Mouse (Mus musculus) heart, postnatal 25 days (tissue): ENCODE data around the gene Krt42. TPM values are rescaled to one million over a fixed set of nuclear protein-coding genes. Genes with fewer than 3 reads are reported as not detected.
"Not testable (repeated sequence)": the region's sequence is repeated elsewhere in the genome, so short reads cannot be mapped to it uniquely, and the experiment has no call there.

Experiments
- DNase-seq: peaks from one replicate; pipeline ENCODE4 v3.0.0; 2022; ENCODE audit warnings: low spot score
- intact Hi-C: fragments of 180-260 bp; cut with DNase I; formaldehyde crosslinking; loops from one replicate; pipeline ENCODE4 v1.15.1; 2025
- total RNA-seq, 2 experiments: library from RNA; stranded (reverse); gene quantifications; 2 replicates each; pipeline ENCODE4 v1.2.3; 2021

Gene Krt42
- total RNA-seq, result not detected

GRCm38 (mm10) chr11:100269821-100270332, at the start of gene Krt42:
Krt42 (minus strand) TSS chr11:100269871.
- DNase-seq, result no peak
- intact Hi-C loops, result no loop called here

- DNase-seq, result no peak
- intact Hi-C loops, result no loop called here
Measured at GRCm38 (mm10) chr11:100318529-100319451, 49.1 kb upstream of the Krt42 start.

GRCm38 (mm10) chr11:100317826-100318380, 48.2 kb upstream of the Krt42 start:
- DNase-seq, result no peak
- intact Hi-C loops, result no loop called here

GRCm38 (mm10) chr11:100315439-100315838, 45.8 kb upstream of the Krt42 start:
- intact Hi-C loops, result no loop called here
- no peak for DNase-seq

GRCm38 (mm10) chr11:100313424-100313823, 43.8 kb upstream of the Krt42 start:
- no peak for DNase-seq
- intact Hi-C loops, result no loop called here

GRCm38 (mm10) chr11:100312096-100312679, 42.5 kb upstream of the Krt42 start:
- DNase-seq, result no peak
- intact Hi-C loops, result no loop called here

GRCm38 (mm10) chr11:100311656-100312055, 42.0 kb upstream of the Krt42 start:
- DNase-seq, result no peak
- intact Hi-C loops, result no loop called here

GRCm38 (mm10) chr11:100308672-100309071, 39.0 kb upstream of the Krt42 start:
- intact Hi-C loops, DNase-seq: not testable (repeated sequence)

- intact Hi-C loops, result no loop called here
- DNase-seq, result no peak
Measured at GRCm38 (mm10) chr11:100307900-100308299, 38.2 kb upstream of the Krt42 start.

- intact Hi-C loops, result no loop called here
- DNase-seq, result no peak
Measured at GRCm38 (mm10) chr11:100301292-100301691, 31.6 kb upstream of the Krt42 start.

- intact Hi-C loops, result no loop called here
- DNase-seq, result no peak
Measured at GRCm38 (mm10) chr11:100300293-100300692, 30.6 kb upstream of the Krt42 start.

- intact Hi-C loops, result loop anchor here (5.0 kb wide), 1 partner anchor 831 kb away; no protein-coding TSS in a partner anchor
- DNase-seq, result peak; percentile 27
Measured at GRCm38 (mm10) chr11:100298274-100299036, 28.8 kb upstream of the Krt42 start.

- DNase-seq, result no peak
- intact Hi-C loops, result loop anchor here (5.0 kb wide), 1 partner anchor 830 kb away; no protein-coding TSS in a partner anchor
Measured at GRCm38 (mm10) chr11:100297801-100298200, 28.1 kb upstream of the Krt42 start.

GRCm38 (mm10) chr11:100295308-100295707, 25.6 kb upstream of the Krt42 start:
- DNase-seq, result peak; percentile 31
- intact Hi-C loops, result loop anchor here (1.0 to 5.0 kb wide), 2 partner anchors 13 to 828 kb away; no protein-coding TSS in a partner anchor

- intact Hi-C loops, result loop anchor here (5.0 kb wide), 1 partner anchor 911 kb away; no protein-coding TSS in a partner anchor
- DNase-seq, result no peak
Measured at GRCm38 (mm10) chr11:100292884-100293283, 23.2 kb upstream of the Krt42 start.

- DNase-seq, result no peak
- intact Hi-C loops, result loop anchor here (5.0 kb wide), 1 partner anchor 908 kb away; no protein-coding TSS in a partner anchor
Measured at GRCm38 (mm10) chr11:100290235-100290634, 20.6 kb upstream of the Krt42 start.

GRCm38 (mm10) chr11:100288942-100289341, 19.3 kb upstream of the Krt42 start:
- intact Hi-C loops, result no loop called here
- no peak for DNase-seq

GRCm38 (mm10) chr11:100287024-100287423, 17.4 kb upstream of the Krt42 start:
- DNase-seq, result peak; percentile 65
- intact Hi-C loops, result no loop called here

GRCm38 (mm10) chr11:100284988-100285387, 15.3 kb upstream of the Krt42 start:
- intact Hi-C loops, result loop anchor here (5.0 kb wide), 1 partner anchor 118 kb away; no protein-coding TSS in a partner anchor
- DNase-seq, result no peak
